ENCODE assay signal across 9 mouse cellular contexts in the genomic region with DNA sequence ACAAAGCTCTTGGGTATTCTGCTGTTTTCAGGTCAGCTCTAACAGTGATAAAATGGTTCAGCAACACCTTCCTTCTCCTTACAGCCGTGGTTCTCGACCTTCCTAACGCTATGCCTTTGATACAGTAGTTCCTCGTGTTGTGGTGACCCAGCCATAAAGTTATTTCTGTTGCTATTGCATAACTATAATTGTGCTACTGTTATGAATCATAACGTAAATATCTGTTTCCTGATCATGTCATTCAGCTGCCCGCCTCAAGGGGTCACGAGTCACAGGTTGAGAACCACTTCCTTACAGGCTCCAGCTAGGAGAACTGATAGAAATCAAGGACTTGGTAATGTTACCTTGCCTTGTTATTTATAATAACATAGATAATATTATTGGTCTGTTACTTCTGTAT. TPM values are rescaled to one million over a fixed set of nuclear protein-coding genes. Genes with fewer than 3 reads are reported as not detected.
DNase-seq lines count a peak whose midpoint lies in the region; ATAC-seq lines count a peak whose summit lies in the region.
"Had no signal": no experiment of that assay in that cellular context is flagged by ENCODE, and none has a peak within 500 bp of the region (broad histone marks: within the 10 kb centered on the region; RNA-seq: fewer than 3 reads in every experiment).

No protein-coding gene starts in this region.

- no peaks in the 10 kb centered on the region for H3K27me3 ChIP-seq in hindbrain, embryonic 13.5 days
- H3K27me3 ChIP-seq in limb, embryonic 10.5 days (ENCODE audit: low read depth, poor library complexity, severe bottlenecking), result peaks cover 20% of the 10 kb centered on the region
- H3K27me3 ChIP-seq: stomach, embryonic 15.5 days had no signal

- ATAC-seq in activated CD4-positive, CD25-positive, alpha-beta regulatory T cell, adult 4 months, result peak; percentile 90
- peak; percentile 89 for ATAC-seq in inflammation-experienced regulatory T-cells, adult 6 months
- peak; percentile 81 for ATAC-seq in megakaryocyte progenitor cell, adult 5-6 weeks (replicated peaks; ENCODE audit: poor library complexity)
- no peak for ATAC-seq in hindbrain, embryonic 13.5 days (ENCODE audit: low FRiP score)

- DNase-seq in kidney, adult 11 months, result peak; percentile 21
- no peak for DNase-seq in kidney, adult 18-20 months
- DNase-seq in cerebellum, adult 18-20 months, result no peak
- no peak for DNase-seq in limb, embryonic 10.5 days (ENCODE audit: low spot score)

- H3K4me3 ChIP-seq in hindbrain, embryonic 13.5 days, result no peak overlapping the region
- H3K4me3 ChIP-seq in limb, embryonic 10.5 days, result no peak overlapping the region
- H3K4me3 ChIP-seq: stomach, embryonic 15.5 days had no signal

- H3K9me3 ChIP-seq in hindbrain, embryonic 13.5 days, result no peaks in the 10 kb centered on the region
- no peaks in the 10 kb centered on the region for H3K9me3 ChIP-seq in limb, embryonic 10.5 days (replicated peaks)
- H3K9me3 ChIP-seq: stomach, embryonic 15.5 days had no signal

- H3K36me3 ChIP-seq in hindbrain, embryonic 13.5 days, result no peaks in the 10 kb centered on the region
- H3K36me3 ChIP-seq in limb, embryonic 10.5 days, result no peaks in the 10 kb centered on the region
- H3K36me3 ChIP-seq: stomach, embryonic 15.5 days had no signal

- H3K4me1 ChIP-seq in hindbrain, embryonic 13.5 days (replicated peaks), result peaks cover 12% of the 10 kb centered on the region
- H3K4me1 ChIP-seq in limb, embryonic 10.5 days, result peaks cover 24% of the 10 kb centered on the region

- H3K4me2 ChIP-seq in hindbrain, embryonic 13.5 days, result no peak overlapping the region
- H3K4me2 ChIP-seq: stomach, embryonic 15.5 days had no signal

- no peak overlapping the region for H3K27ac ChIP-seq in hindbrain, embryonic 13.5 days
- no peak overlapping the region for H3K27ac ChIP-seq in limb, embryonic 10.5 days
- H3K27ac ChIP-seq: stomach, embryonic 15.5 days had no signal

- WGBS in hindbrain, embryonic 13.5 days, result 81% methylated on average over 7 of the region's 7 CpGs
- 88% methylated on average over 7 of the region's 7 CpGs for WGBS in limb, embryonic 10.5 days

- H3K9ac ChIP-seq in hindbrain, embryonic 13.5 days, result no peak overlapping the region
- H3K9ac ChIP-seq: stomach, embryonic 15.5 days had no signal

RNA-seq across cellular contexts. Expression of gene Pcp4l1, which starts 11.8 kb away (rescaled TPM):
- polyA plus RNA-seq in activated CD4-positive, CD25-positive, alpha-beta regulatory T cell, adult 4 months (2017; shearing (Covaris generic)), result not detected
- polyA plus RNA-seq in inflammation-experienced regulatory T-cells, adult 6 months (2017; shearing (Covaris generic)), result not detected
- total RNA-seq in megakaryocyte progenitor cell, adult 5-6 weeks (2015), result 12.8 and 14.4 TPM in 2 replicates
- total RNA-seq in megakaryocyte progenitor cell, adult 5-6 weeks (2017), result 7.1 and 8.5 TPM in 2 replicates
- 25.1 and 44.1 TPM in 2 replicates for polyA plus RNA-seq in hindbrain, embryonic 13.5 days (2015; fragmentation: Nextera tagmentation; extraction: Ambion mirVana)
- polyA plus RNA-seq in limb, embryonic 10.5 days (2016; fragmentation: Nextera tagmentation; extraction: Ambion mirVana), result 1.7 and 1.9 TPM in 2 replicates

RNA-seq across cellular contexts. Expression of gene Nr1i3, which starts 29.5 kb away (rescaled TPM):
- under 1 TPM; 0.40 to 0.66 TPM for polyA plus RNA-seq in activated CD4-positive, CD25-positive, alpha-beta regulatory T cell, adult 4 months (2017; shearing (Covaris generic))
- under 1 TPM; 0.39 to 0.75 (median 0.75) TPM for polyA plus RNA-seq in inflammation-experienced regulatory T-cells, adult 6 months (2017; shearing (Covaris generic))
- total RNA-seq in megakaryocyte progenitor cell, adult 5-6 weeks (2015), result not detected in 2 replicates
- total RNA-seq in megakaryocyte progenitor cell, adult 5-6 weeks (2017), result 0.12 and 0.17 TPM in 2 replicates
- polyA plus RNA-seq in hindbrain, embryonic 13.5 days (2015; fragmentation: Nextera tagmentation; extraction: Ambion mirVana), result 0.32 and 0.48 TPM in 2 replicates
- polyA plus RNA-seq in limb, embryonic 10.5 days (2016; fragmentation: Nextera tagmentation; extraction: Ambion mirVana), result 0.23 and 0.34 TPM in 2 replicates

RNA-seq across cellular contexts. Expression of gene Mpz, which starts 33.8 kb away (rescaled TPM):
- not detected for polyA plus RNA-seq in activated CD4-positive, CD25-positive, alpha-beta regulatory T cell, adult 4 months (2017; shearing (Covaris generic))
- not detected for polyA plus RNA-seq in inflammation-experienced regulatory T-cells, adult 6 months (2017; shearing (Covaris generic))
- not detected in 2 replicates for total RNA-seq in megakaryocyte progenitor cell, adult 5-6 weeks (2015)
- not detected in 2 replicates for total RNA-seq in megakaryocyte progenitor cell, adult 5-6 weeks (2017)
- 4.9 and 7.9 TPM in 2 replicates for polyA plus RNA-seq in hindbrain, embryonic 13.5 days (2015; fragmentation: Nextera tagmentation; extraction: Ambion mirVana)
- 0.44 TPM in 1 of 2 replicates, not detected in the other for polyA plus RNA-seq in limb, embryonic 10.5 days (2016; fragmentation: Nextera tagmentation; extraction: Ambion mirVana)

RNA-seq across cellular contexts. Expression of gene Sdhc, which starts 33.9 kb away (rescaled TPM):
- polyA plus RNA-seq in activated CD4-positive, CD25-positive, alpha-beta regulatory T cell, adult 4 months (2017; shearing (Covaris generic)), result 100 to 1,000 TPM; 102 to 131 TPM
- 100 to 1,000 TPM; 115 to 153 (median 125) TPM for polyA plus RNA-seq in inflammation-experienced regulatory T-cells, adult 6 months (2017; shearing (Covaris generic))
- 154 and 160 TPM in 2 replicates for total RNA-seq in megakaryocyte progenitor cell, adult 5-6 weeks (2015)
- total RNA-seq in megakaryocyte progenitor cell, adult 5-6 weeks (2017), result 63.2 and 69.4 TPM in 2 replicates
- polyA plus RNA-seq in hindbrain, embryonic 13.5 days (2015; fragmentation: Nextera tagmentation; extraction: Ambion mirVana), result 256 and 259 TPM in 2 replicates
- polyA plus RNA-seq in limb, embryonic 10.5 days (2016; fragmentation: Nextera tagmentation; extraction: Ambion mirVana), result 250 and 257 TPM in 2 replicates

RNA-seq across cellular contexts. Expression of gene Tomm40l, which starts 38.0 kb away (rescaled TPM):
- 10 to 100 TPM; 25.1 to 27.8 TPM for polyA plus RNA-seq in activated CD4-positive, CD25-positive, alpha-beta regulatory T cell, adult 4 months (2017; shearing (Covaris generic))
- 10 to 100 TPM; 24.1 to 34.6 (median 28.7) TPM for polyA plus RNA-seq in inflammation-experienced regulatory T-cells, adult 6 months (2017; shearing (Covaris generic))
- 13.0 and 15.4 TPM in 2 replicates for total RNA-seq in megakaryocyte progenitor cell, adult 5-6 weeks (2015)
- total RNA-seq in megakaryocyte progenitor cell, adult 5-6 weeks (2017), result 18.2 and 25.7 TPM in 2 replicates
- 35.4 and 42.4 TPM in 2 replicates for polyA plus RNA-seq in hindbrain, embryonic 13.5 days (2015; fragmentation: Nextera tagmentation; extraction: Ambion mirVana)
- 32.2 and 32.5 TPM in 2 replicates for polyA plus RNA-seq in limb, embryonic 10.5 days (2016; fragmentation: Nextera tagmentation; extraction: Ambion mirVana)
